Mouse (Mus musculus): ENCODE measurements around the gene Ift88. TPM values are rescaled to one million over a fixed set of nuclear protein-coding genes. Genes with fewer than 3 reads are reported as not detected.
A peak's percentile ranks its signal among the peaks of the same experiment; 100 is the strongest.

The Ift88 gene
- 8.3 and 11.2 TPM in 2 replicates for total RNA-seq (2021)
- long read RNA-seq, transcript Ift88-201 (26 exons, 3,088 nt): major isoform, 6 of 13 reads
- long read RNA-seq, partial matches to known transcripts: 1 of 13 reads
- long read RNA-seq, other reads (novel, unspliced or antisense): 6 of 13 reads

- peak; percentile 95 for DNase-seq
Observed at GRCm38 (mm10) chr14:57423432-57424211, at the start of gene Ift88. TSS of gene Ift88 (plus strand) at chr14:57424062.

- DNase-seq: no peak
Observed at GRCm38 (mm10) chr14:57375205-57375604, 48.7 kb upstream of the Ift88 start.

DNA sequence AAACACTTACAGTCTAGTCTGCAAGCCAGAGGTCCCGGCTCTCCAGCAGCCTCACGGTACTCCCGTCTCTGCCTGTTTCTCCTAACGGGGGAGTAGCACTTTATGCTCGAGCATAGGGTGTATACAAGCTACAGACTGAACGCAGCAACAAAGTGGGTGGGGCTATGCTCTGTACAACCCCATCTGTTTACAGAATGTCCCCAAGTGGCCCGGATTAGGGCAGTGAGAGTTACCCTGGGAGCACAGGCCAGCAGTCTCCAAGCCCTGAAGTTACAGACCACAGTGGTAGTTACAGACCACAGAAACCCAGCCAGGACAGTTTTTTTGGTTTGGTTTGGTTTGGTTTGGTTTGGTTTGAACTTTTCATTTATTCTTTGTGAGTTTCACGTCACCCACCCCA lies 47.8 kb upstream of the Ift88 start:
- no peak for DNase-seq

- no peak for DNase-seq
Observed at GRCm38 (mm10) chr14:57376956-57377355, 46.9 kb upstream of the Ift88 start.

- no peak for DNase-seq
Observed at GRCm38 (mm10) chr14:57377531-57377930, 46.3 kb upstream of the Ift88 start.

GRCm38 (mm10) chr14:57385667-57386066 lies 38.2 kb upstream of the Ift88 start:
- DNase-seq: no peak

DNA sequence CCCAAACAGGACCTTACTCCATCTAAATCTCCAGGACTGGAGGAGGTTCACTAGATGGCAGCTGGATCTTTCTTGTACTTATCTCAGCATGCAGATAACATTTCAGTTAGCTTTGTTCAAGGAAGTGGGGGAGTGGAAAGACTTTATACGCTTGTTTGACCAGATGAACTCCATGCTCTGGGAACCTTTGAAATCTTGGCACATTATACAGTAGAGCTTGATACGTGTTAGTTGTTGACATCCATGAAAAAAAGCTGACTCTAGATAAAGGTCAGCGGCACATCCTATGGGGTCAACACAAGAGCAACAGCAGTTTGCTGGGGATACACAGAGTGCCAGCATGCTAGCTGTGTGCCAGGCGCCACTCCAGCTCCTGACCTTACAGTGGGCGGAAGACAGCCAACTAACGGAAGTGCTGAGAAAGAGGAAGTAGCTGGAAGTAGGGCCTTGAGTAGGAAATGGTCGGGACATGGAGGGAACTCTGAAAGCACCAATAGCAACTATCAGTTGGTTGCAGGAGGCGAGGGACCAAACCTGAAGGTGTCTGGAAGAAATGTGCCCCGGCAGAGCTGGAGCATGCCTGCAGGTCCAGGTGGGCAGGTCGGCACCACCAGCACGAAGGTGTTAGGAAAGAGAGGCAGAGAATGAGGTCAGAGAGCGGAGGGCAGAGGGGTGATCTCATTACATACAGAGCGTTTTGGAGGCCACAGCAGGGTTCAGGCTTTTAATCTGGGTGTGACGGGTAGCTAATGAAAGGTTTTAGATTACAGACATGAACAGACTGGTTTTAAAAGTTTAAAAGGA lies 36.9 kb upstream of the Ift88 start:
- DNase-seq: no peak

GRCm38 (mm10) chr14:57391621-57392020 lies 32.2 kb upstream of the Ift88 start:
- DNase-seq: no peak

GRCm38 (mm10) chr14:57392278-57392677 lies 31.6 kb upstream of the Ift88 start:
- DNase-seq: no peak

DNA sequence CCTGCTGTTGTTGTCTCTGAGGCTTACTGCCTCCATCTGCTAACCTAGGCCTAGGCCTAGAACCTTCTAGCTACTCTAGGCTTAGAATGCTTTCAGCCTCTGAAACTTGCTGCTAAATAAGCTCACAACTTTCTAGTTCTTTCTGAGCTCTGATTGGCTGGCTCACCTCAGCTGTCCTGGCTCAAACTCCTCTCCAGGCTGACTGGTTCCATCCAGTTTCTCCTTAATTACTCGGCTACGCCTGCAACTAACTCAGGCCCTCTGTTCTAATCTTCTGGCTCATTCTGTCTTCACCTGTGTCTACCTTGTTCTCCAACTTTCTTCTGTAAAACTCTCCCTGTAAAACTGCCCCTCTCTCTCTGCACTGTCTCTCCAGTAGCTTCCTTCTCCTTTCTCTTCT lies 28.4 kb upstream of the Ift88 start:
- no peak for DNase-seq

- no peak for DNase-seq
Observed at GRCm38 (mm10) chr14:57397221-57397620, 26.6 kb upstream of the Ift88 start.

DNA sequence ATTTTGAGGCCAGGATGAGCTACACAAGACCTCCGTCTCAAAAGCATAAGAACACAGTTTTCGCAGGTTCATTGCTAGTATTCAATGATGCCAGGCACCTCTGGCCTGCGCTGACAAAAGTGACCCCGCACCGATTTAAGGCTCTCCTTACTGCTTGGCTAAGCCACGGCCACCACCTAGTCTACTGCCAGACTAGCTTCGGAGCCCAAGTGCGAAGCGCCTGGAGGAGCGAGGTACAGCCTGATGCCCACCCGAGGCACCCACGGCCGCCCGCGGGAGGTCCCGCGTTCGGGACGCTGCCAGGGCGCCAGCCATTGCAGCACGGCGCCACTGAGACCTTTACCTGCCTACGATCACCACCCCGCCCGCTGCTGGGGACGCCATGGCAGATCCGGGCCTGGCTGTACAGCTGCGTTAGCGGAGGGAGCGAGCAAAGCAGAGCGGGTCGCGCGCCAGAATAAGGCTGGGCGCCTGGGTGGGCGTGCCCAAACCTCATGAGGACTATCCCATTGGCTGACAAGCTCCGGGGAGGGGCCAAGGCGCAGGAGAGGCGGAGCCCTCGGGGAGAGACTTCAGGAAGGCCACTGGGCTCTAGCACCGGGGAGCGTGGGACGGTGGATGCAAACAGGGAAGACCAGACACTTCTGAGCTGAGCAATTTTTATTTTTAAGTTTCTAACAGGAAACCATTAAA lies 25.7 kb upstream of the Ift88 start, which contains the start of gene Cryl1:
TSS of gene Cryl1 (minus strand) at position 465 of the 693 bp plus-strand sequence.
- peak; percentile 97 for DNase-seq

GRCm38 (mm10) chr14:57398813-57399427 lies 24.9 kb upstream of the Ift88 start:
- no peak for DNase-seq

DNA sequence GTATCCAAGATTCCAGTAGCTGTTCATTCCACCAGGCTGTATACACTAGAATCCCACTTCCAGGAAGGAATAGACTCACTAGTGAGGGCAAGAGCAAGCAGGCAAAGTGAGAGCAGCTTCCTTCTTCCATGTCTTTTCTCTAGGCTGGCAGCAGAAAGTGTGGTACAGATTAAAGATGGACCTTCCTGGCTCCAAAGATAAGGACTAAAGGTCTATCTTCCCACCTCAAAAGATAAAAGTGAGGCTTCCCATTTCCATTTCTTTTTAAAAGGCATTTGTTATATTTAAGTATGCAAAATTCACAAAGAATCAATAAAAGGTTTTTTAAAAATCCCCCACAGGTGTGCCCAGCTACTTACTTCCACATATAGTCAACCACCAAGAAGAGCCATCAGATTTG lies 21.0 kb upstream of the Ift88 start:
- no peak for DNase-seq

DNA sequence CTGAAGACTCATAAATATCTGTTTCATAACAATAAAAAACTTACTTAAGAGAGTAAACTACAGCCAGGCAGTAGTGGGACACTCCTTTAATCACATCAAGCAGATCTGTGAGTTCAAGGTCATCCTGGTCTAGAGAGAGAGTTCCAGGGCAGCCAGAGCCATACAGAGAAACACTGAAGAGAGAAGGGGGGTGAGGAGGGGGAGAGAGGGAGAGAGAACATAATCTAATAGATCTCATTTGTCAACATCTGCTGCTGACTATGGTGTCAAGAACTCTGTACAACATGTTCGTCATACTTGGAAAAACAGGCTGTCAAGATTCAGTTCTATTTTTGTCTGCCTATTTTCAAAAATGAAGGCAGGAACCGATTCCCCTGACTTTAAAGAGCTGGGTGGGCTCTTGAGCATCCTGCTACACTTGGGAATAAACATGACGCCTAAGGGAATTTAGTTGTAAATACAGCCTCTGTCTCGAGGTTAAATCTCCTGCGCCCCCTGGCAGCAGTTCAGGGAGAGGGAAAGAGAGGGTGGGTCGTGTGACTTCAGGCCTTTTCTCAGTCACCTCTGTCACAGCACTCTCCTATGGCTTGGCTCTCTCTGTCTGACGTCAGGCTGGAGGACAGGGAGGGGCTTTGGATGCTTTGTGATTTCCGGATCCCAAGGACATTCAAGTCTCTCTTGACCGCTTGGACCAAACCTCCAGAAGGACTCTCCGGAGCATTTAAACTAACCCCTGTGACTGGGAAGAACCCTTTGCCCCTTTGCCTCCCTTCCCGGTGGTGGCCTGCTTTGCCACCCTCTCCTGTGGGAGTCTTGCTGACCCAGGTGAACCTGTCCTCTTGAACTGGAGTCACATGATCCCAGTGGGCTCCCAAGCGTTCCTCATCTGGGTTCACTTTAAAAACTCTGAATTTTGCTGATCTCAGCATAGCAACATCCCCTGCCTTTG lies 16.5 kb upstream of the Ift88 start:
- peak; percentile 46 for DNase-seq

GRCm38 (mm10) chr14:57408100-57408499 lies 15.8 kb upstream of the Ift88 start:
- no peak for DNase-seq

GRCm38 (mm10) chr14:57409106-57409505 lies 14.8 kb upstream of the Ift88 start:
- no peak for DNase-seq

DNA sequence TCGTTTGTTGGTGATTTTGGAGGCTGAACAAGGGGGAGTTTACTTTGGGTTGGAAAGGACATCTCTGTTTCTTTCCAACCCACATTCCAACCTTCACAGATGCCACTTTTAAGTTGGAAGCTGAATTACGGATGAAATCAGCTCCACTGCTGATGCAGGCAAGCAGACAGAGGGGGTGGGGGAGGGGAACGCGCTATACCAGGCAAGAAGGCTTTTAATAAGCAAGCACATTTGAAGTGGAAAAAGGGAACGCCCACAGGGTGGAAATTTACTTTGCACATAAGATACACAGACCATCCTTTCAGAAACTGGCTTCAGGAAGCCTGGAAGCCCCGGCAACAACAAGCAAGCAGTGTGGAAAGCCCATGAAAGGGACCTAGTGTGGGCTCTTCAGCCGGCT lies 11.7 kb upstream of the Ift88 start:
- DNase-seq: no peak

DNA sequence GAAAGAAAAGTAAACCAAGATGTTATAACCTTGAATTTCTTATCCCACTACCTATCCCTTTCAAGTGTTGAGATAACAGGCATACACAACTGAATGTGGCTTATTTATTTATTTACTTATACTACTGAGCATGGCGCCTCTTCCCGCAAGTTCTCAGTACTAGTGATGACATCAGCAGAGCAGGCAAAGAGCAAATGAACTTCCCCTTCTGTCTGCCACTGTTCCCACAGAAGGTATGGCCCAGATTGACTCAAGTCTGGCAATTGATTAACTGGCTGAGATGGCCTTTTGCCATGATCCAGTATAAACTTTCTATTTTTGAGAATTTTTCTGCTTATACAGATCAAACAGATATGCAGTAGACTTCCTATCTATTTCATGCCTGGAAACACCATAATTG lies 6.7 kb upstream of the Ift88 start:
- no peak for DNase-seq

GRCm38 (mm10) chr14:57424212-57424561 lies 325 bp downstream of the Ift88 start:
- no peak for DNase-seq

GRCm38 (mm10) chr14:57430451-57430850 lies 6.6 kb downstream of the Ift88 start:
- no peak for DNase-seq
